Mouse (Mus musculus) ovary, adult 18-20 months (tissue): ENCODE measurements around the gene Cdc123.

ENCODE experiments used
- DNase-seq: peaks from one replicate; pipeline ENCODE4 v3.0.0; 2022; ENCODE audit warnings: low spot score, mixed read lengths

Gene Cdc123

GRCm38 (mm10) chr2:5804440-5805045 is 40.4 kb downstream of the Cdc123 start:
- no peak for DNase-seq

GRCm38 (mm10) chr2:5801927-5802590 is 42.9 kb downstream of the Cdc123 start:
- no peak for DNase-seq

DNA sequence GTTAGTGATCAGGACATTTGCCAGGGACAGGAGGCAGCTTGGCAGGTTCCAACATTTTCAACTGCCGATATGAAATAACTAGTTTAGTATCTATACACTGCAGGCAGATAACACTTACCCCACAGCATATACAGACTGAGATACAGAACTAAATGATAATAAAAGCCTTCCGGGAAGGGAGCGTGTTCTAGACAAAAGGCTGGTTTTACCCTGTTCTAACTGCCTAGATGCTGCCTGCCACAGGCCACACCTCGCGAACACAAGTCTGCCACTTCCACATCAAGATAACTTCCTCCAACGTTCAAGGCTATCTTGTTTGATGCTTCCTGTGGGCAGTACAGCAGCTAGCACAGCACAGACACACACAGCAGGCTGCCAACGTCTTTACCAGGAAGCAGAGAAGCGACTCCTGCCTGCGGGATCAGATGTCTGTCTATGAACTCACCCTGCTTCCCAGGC is 43.8 kb downstream of the Cdc123 start:
- no peak for DNase-seq

DNA sequence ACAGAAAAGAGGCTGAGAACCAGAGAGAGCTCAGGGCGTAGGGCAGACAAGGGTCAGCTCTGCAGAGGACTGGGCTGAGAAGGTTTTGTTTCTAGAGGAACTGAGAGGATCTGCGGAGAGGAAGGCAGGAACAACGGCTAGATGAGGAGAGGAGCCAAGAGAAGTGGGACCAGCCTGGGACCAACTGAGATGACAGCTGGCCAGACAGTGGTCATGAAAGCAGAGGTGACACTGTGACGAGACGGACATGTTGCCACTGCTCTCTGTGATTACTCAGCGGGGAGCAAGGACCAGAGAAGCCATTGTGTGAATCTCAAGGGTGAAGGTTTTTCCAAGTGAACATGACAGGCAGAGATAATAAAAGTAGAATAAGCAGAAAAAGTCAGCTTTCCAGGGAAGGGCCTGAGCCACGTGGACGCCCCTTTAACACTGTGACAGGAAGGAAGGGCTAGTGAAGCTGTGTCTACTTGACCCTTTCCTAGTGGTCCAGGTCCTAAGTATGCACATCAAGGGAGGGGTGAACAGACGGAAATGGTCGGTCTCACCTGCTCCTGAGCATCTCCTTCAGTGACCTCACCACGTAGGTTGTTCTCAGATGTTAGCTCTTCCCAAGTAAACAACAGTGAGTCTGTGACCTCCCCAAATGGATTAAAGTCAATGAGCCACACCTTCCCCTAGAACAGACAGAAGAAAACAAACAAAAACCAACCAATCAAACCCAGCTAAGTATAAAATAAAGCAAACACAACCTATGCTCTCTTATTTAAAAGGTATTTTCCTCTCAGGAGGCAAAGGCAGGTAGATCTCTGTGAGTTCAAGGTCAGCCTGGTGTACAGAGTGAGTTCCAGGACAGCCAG is 46.9 kb downstream of the Cdc123 start:
- DNase-seq, result no peak

DNA sequence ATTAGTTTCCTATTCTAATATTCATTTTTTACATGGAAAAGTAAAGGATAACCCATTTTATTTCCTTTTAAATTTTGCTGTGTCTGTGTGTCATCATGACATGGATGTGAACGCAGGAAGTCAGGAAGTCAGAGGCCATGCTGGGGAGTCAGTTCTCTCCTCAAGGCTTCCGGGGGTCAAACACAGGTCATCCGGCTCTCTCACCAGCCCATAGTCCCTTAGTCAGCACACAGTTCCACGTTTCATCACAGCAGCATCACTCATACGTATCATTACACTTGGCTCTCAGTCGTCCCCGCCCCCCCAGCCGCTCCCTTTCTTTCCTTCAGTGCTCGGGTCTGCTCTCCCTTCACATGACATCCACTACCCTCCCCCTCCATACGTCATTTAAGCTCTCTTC is 51.2 kb downstream of the Cdc123 start:
- DNase-seq, result no peak

GRCm38 (mm10) chr2:5792056-5792455 is 52.9 kb downstream of the Cdc123 start:
- no peak for DNase-seq

DNA sequence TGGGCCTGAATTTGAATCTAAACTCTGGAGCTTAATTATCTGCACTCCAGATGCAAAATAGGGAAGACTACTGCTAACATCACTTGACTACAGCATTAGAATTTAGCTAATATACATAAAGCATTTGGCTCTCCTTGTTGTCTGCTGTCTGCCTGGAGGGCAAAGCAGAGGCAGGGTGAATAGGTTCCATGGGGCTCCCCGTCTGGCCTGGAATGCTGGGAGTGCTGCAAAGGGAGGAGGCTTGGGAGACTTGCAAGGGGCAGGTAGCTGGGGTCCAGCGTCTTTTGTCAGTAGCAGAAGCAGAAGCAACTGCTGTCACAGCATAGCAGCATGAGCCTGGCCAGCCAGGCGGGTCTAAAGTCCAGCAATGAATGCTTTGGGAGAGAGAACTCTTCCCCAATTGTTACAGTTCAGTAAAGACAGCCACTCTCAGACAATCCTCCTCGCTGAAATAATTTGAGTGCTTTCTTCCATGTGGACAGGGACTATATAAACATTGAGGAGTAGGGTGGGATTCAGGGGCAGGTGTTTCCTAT is 55.3 kb downstream of the Cdc123 start:
- no peak for DNase-seq

GRCm38 (mm10) chr2:5787391-5787790 is 57.6 kb downstream of the Cdc123 start:
- no peak for DNase-seq

GRCm38 (mm10) chr2:5772464-5772863 is 72.5 kb downstream of the Cdc123 start:
- DNase-seq, result no peak

GRCm38 (mm10) chr2:5770708-5771241 is 74.2 kb downstream of the Cdc123 start:
- DNase-seq, result no peak

DNA sequence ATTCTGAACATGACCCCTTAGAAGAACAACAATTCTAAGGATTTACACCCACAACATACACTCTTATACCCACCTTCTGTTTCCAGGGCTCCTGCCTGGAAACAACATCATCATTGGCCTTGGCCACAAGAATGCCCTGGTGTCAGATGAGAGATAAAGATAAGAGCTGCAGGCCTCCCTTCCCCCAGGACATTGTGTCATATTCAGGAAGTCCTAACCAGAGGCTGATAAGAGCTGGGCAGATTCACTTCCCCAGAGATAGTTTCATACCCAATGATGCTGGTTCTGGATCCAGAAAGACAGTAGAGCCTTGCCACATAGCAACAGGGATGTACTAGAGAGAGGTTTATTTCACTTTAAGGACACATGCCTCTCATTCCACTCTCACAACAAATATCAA is 75.3 kb downstream of the Cdc123 start:
- no peak for DNase-seq

- no peak for DNase-seq
Observed at GRCm38 (mm10) chr2:5768946-5769345, 76.0 kb downstream of the Cdc123 start.

DNA sequence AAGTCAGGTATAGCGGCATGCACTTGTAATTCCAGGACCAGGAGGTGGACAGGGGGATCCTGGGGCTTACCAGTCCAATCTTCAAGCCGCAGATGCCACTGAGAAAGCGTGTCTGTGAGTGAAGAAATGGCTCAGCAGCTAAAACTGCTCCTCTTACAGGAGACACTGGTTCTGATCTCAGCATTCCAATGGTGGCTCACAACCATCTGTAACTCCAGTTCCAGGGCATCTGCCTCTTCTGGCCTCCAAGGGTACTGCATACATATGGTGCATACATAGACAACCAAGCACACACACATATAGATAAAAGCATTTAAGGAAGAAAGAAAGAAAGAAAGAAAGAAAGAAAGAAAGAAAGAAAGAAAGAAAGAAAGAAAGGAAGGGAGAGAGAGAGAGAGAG is 82.9 kb downstream of the Cdc123 start:
- DNase-seq, result no peak

DNA sequence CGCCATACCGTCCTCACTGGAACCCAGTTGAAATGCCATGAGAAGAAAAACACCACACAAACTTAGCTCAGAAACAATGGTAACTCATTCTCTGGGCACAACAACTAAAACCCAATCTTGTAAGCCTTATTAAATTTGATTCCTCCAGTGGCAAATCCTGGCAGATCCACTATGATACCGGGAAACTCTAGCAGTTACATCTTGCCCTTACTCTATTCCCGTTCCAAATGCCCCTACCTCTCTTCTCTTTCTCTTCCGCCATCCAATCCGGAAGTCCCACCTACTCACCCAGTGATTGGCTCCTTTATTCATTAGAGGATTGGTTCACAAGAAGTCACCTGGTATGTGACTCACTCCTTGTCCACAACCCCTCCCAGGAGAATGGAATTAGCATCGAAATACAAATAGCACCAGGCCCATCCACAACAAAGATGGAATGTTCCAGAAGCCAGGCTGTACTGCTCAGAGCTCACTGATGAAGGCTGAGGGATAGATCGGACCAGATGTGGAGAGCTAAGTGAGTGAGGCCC is 84.4 kb downstream of the Cdc123 start:
- DNase-seq, result no peak

DNA sequence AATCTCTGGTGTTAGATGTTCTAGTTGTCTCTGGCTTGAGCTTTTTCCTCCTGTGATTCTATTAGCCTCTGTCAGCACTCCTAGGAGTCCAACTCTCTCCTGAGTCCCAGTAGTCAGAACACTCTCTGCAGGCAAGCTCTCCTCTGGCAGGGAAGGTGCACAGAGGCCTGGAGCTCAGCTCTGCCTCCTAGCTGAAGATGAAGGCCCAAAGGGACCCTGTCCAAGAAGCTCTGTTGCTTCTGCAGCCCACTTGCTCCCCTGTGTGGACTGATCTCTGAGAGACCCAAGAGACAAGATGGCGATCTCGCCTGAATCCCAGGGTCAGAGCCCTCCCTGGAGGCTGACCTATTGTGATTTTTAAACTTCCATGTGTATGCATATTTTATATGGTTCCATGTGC is 86.4 kb downstream of the Cdc123 start:
- no peak for DNase-seq

GRCm38 (mm10) chr2:5750872-5751271 is 94.1 kb downstream of the Cdc123 start:
- no peak for DNase-seq

DNA sequence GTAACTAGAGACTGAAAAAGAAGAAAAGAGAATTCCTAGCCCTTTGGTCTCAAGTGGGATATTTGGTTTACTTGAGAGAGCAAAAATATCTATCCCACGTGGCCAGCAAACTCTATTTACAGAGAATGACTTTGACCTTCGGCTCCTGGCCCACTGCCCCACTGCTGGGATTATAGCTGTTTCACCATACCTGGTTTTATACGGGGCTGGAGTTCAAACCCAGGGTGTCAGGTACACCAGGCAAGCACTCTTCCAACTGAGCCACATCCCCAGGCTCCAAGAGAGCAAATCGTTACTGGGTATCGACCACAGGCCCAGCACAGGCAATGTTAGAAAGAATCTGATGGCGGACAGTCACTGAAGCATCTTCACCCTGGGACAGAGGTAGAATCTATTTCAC is 95.8 kb downstream of the Cdc123 start:
- DNase-seq, result no peak

- no peak for DNase-seq
Observed at GRCm38 (mm10) chr2:5747545-5748043, 97.4 kb downstream of the Cdc123 start.

DNA sequence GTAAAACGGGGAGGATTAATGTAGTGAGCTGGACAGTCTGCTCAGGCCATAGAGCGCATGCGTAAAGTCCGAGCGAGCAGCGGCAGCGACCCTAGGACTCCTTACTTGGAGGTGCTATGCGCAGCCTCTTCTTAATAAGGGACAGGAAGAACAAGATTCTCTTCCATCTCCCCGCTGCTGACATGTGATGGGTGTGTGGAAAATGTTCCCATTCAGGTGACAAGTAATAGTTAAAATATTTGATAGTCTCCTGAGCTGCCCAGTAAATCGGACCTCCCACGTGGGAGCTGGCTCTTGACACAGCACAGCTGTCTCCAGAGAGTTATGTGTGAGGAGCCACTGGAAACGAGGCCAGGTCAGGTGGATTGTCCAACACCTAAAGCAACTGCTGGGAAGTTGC is 98.4 kb downstream of the Cdc123 start:
- DNase-seq, result no peak
